Mouse (Mus musculus) monocyte, adult 5-6 weeks (primary cell): ENCODE results near the gene Galm. TPM values are rescaled to one million over a fixed set of nuclear protein-coding genes. Genes with fewer than 3 reads are reported as not detected.

ENCODE experiments used
- ATAC-seq: fragments of 153-309, 156-312 bp; replicated peaks from 2 replicates; pipeline ENCODE4 v1.8.0; 2017; ENCODE audit warnings: mild to moderate bottlenecking; ENCODE audit not compliant: low TSS enrichment, insufficient number of reproducible peaks, severe bottlenecking, poor library complexity, low FRiP score
- total RNA-seq: library from RNA; stranded (forward); fragments of 200-1000, 200-491, 200-594 nt; gene quantifications from 3 replicates; pipeline ENCODE4 v1.2.3, GENCODE M21; 2017

Gene Galm
- total RNA-seq, 1 experiment from 2014 or later = 2.7 TPM

DNA sequence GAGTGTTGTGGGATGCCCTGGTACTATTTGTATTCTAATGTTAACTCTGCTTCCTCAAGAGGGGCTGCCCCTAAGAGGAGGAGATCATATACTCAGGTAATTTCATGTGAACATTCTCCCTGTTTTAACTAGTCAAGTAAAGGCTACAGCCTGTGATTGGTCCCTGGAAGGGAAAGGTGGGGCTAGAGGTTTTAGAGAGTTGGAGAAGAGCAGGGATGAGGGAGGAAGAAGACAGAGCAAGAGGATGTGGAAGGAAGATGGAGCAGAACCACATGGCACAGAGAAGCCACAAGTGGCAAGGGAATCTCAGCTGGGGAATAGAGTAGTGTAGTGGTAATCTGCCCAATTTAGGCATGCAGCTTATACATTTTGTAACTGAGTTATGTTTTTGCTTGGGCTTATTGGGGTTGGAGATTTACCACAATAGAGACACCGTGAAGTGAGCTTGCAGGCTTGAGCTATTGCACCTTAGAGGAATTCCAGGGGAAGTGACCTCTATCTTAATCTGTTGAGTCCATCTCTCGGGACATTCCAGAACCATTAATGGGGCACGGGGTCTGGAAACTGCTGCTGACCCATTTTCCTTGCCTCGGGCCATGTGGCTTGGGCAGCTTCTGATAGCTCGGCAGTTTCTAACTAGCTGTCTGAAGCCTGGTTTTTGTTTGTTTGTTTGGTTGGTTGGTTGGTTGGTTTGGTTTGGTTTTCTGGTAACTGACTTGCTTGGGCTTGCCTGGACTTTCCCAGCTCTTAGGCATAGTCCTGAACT, 2.1 kb upstream of the Galm start:
- ATAC-seq = no peak

DNA sequence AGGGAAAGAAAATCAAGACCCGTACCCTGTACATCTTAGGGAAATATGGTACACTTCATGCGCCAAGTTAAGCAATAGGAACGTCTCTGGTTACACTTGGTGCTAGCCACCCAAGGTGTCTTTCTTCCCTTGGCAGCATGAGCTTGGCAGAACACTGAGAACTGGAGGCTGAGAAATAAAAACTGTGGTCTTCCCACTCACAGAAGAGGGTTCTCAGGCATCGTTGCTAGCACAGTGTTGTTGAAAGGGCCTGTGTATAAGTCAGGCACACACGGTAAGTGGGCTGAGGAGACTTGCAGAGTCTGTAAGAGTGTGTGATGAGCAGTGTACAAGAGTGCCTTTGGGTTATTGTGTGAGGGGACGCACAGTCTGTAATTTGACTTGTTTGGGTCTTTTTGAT, 1.1 kb upstream of the Galm start:
- no peak for ATAC-seq

DNA sequence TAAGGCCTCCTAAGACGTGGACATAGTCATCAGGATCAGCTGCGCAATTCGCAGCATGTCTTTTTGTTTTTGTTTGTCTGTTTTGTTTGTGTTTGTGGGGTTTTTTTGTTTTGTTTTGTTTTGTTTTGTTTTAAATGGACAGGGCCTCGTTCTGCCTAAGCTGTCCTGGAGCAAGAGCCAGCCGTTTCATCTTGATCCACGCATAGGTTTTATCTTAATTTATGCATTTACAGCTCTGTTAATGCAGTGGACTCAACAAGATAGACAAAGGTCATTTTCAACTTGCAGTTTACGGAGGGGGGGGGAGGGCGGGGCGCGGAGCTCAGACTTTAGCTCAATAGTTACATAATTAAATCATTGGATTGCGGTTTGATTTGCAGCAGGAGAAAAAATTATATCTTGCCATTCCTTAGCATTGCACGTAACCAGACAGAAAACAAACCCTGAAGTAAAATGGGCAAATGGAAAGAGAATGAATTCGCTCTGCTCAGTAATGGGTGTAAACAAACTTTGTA, 1.3 kb downstream of the Galm start:
- no peak for ATAC-seq

DNA sequence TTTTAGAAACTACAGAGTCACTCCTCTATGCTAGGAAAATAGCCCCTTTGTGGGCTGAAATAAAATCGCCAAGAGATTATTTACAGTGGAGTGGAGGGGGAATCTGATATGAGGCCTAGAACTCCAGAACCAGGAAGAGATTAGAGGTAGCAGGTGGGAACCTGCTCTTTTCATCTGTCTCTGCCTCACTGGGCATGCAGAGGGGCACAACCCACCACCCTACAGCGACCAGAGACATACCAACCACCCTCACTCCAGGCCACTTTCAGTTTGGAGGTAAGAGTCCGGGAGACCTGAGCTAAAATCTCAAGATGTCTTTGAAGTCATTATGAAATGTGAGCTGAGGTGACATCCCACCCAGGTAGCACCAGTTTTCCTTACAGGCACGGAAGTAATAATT, 2.1 kb downstream of the Galm start:
- no peak for ATAC-seq

DNA sequence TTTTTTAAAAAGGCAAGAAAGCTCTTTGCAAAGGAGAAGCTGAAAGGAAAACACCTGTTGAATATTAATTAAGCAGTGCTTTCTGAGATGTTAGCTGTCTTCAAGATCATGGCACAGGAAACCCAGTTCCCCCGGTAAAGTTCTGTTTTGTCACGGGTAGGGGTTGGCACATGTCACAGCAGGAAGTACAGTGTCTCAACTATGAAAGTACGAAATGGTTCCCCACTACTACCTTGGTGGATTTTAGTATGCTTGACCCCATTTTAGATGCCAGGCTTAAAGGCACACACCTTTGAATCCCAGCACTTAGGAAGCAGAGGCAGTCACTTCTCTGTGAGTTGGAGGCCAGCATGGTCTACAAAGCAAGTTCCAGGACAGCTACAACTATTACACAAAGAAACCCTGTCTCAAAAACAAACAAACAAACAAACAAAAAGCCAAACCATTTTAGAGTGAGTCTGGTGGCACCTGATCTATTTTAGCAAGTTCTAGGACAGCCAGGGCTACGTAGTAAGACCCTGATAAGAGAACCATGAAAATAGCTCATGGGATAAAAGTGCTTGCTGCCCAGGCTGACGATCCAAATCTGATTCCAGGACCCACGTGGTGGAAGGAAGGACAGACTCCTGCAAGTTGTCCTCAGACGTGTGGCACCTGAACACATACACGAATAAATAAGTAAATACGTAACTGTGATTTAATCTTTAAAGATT, 3.6 kb downstream of the Galm start:
- no peak for ATAC-seq

DNA sequence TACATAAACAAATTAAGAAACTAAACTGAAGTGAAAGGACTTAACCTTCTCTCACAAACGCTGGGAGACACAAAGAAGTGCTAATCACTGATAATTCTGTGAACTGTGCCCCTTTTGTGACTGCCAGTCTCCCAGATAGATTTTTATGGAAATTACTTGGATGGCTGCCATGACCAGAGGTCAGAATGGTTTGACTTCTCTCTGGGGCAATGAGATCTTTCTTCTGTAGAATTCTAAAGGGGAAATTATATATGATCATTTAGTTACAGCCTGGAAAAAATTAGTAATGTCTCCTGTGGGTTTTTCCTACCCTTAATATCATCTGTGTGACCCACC, 4.1 kb downstream of the Galm start:
- ATAC-seq = no peak

DNA sequence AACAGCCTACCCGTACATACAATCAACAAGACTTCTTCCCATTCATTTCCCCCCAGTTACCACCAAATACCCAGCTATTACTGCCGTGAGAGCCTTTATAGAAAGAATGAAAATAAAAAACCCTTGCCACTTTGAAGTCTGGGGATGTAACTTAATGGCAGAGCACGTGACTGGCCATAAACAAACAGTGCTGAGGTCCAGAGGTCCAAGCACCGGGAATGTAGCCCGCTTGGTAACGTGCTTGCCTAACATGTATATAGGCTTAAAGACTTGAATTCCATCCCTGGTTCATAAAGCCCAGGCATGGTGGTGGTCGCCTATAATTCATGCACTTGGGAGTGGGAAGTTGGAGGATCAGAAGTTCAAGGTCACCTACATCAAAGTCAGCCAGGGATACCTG, 4.6 kb downstream of the Galm start:
- ATAC-seq = no peak

DNA sequence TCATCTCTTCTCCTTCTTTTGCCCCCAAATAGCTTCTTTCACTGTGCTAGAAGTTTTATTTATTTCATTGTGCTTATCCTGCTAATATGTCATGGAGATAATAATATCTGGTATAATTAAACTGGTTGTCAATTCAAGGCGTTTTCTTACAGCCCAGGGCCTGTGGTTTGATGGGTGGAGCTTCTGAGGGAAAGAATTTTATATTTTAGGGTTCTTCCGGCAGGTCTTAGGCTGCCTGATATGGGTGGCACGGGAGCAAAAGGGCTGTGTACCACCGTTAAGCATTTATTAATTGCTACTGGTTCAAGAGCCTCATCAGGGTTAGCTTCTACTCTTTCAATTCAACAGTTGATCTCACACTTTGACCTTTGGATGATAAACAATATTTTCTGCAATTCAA, 5.2 kb downstream of the Galm start:
- ATAC-seq = no peak

DNA sequence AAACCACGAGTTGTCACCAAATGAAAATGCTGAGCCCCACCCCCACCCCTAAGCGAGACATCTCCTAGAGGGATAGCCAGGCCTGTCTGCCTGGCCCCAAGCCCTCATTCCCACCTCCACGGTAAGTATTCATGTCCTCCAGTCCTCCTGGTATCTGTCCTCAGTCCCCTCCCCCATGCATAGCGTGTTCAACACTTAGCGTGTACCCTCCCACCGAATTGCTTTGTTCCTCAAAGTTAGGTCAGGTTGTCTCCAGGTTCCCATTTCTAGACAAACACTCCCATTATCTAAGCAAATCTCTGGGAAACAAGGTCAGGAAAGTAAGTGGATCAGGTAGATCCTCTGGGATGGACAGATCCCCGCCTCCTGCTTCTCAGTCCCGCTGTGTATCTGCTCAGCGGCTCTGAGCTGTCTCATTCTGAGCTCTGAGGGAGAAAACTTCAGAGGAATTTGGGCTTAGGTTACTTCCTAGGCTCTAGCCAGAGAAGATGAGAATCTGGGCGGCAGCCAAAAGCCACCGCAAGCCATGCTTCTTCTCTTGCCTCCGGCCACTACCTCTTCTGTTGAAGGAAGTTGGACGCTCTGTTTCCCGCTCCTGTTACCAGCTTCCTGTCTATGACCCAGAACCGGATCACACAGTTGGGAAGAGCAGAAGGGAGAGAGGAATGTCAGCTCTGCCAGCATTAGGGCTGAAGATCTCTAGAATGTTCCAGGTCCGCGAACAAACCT, 11.3 kb downstream of the Galm start:
- ATAC-seq = peak; percentile 76

DNA sequence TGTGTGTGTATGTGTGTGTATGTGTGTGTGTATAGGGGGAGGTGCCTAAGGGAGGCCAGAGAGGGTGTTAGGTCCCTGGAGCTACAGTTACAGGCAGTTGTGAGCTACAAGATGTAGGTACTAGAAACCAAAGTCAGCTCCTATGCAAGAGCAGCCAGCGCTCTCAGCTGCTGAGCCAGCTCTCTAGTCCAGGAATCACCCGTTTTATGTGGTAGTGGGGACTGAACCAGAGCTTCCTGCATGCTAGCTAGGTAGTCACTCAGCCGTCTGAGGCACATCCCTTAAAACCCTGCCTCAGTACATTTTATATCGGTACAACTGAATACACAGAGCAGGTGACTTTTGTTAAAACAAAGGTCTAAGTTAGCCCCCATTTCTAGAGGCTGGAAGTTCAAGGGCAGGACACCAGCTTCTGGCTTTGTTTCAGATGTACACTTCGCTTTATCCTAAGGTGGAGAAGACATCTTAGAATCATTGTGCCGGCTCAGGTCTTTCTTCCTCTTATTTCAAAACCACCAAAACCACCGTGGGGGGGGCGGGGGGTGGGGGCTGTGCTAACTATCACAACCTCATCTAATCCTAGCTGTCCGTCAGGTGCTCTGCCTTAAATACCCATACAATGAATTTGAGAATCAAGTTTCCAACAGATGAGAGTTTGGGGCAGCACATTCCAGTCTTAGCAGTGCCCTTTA, 12.6 kb downstream of the Galm start:
- no peak for ATAC-seq

DNA sequence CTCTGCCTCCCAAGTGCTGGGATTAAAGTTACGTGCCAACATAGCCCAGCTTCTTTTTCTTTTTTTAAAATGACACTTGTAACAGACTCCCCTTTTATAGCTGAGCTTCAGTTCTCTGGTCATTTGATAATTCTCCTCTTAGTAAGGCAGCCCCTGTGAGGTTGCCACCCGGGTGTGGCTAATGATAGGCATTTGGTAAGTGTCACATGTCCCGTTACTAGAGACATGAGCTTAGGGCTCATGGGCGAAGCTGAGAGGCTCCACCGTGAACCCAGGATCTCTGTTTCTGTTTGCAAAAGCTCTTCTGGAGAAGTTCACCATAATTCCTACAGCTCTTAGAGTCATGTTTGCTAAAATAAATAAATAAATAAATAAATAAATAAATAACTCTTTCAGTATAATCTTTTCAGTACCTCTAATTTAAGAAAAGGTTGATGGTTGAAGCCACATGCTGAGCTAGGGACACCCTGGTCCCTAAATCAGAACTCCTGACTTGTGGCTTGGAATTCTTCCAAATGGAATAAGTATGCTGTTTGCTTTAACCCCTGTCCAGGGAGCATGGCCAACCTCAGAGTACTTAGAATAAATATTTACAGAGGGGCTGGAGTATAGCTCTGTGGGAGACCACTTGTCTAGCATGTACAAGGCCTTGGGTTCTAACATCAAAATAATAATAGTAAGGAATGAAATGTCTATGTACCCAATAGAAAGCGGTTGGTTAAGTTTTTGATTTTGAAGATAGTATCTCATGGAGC, 16.4 kb downstream of the Galm start:
- no peak for ATAC-seq

DNA sequence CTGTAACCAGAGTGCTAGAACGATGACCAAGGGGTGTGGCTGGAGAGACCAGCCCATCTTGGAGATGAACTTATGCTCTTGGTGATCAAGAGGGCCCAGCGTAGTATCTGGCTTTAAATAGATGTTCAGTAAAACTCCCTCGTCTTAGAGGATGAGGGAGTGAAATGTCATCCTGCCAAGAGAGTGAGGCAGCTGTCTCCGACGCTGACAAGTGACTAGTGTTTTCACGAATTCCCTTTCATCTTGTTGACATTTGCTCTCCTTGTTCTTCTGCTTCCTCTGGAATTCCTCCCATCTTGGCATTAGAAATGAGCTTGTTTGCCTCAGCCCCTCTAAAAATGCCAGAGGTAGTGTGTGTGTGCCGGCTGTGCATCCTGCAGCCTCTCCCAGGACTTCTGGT, 17.9 kb downstream of the Galm start:
- ATAC-seq = no peak

DNA sequence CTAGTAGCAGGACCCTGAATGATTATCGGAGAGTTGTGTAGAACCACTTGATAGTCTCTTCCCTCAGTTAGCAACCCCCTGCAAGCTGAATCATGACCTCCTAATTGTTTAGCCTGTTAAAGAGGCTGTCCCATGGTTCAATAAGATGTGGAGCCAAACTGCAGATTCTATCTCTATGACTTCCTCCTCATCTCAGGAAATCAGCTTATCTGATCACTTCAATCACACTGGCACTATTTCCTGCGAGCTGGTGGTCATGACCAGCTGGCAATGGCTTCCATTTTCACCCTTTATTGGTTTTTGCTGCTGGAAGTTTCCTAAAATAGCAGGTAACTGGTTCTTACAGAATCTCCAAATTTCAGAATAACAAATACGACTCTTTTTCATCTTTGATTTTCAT, 18.5 kb downstream of the Galm start:
- ATAC-seq = no peak

DNA sequence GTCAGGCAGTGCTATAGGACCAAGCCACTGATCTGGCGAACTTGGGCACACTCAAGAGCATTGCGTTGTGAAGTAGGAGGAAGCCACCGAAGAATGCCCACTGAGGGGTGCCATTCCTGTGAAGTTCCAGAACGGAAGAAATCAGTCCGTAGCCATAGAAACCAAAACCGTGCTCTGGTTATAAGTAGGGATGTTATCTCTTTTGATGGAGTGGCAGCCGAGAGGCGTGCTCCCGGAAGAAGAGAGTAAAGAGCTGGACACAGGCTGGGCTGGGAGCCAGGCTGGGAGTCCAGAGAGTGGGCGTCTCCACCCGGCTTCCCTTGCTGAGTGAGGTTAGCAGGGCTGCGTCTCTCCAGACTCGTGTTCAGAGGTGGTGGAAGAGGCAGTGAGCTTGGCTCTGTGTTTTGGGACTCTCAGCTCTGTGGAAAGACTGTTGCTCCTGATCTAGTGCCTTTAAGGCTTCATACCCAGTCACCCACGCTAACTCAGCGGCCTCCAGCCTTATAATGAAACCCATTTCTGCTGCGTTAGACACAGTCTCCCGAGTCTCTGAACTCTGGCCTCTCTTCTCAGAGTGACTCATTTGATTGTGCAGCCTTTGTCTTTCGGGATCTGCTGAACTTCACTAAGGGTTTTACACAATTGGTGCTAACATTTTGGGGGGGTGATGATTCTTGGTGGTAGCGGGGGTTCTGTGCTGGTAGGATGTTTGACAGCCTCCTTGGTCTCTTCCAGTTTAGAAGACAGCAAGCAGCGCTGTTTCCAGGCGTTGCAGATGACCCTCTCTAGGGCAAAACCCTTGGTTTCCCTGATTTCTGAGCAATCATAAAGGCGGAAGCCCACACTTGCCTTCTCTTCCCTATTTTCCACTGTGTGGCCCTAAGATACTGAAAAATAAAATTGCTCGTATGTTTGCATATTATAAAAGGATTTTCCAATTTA, 21.1 kb downstream of the Galm start:
- ATAC-seq = no peak

DNA sequence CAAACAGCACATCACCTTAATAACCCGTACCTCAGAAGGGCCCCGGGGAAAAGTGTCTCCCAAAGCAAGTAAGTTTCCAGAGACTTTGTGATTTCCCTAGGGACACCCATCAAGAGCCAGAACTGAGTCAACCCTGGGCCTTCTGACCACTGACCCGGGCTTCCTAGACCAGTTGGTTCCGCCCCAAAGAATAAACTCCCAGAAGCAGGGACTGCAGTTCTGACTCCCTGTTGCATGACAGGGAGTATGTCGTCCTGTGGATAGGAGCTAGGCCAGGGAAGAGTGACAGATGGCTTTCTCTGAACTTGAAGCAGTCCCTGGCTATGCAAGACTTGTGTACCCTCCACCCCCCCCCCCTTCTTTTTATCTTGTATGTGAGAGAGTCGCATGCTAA, 21.7 kb downstream of the Galm start:
- ATAC-seq = no peak

DNA sequence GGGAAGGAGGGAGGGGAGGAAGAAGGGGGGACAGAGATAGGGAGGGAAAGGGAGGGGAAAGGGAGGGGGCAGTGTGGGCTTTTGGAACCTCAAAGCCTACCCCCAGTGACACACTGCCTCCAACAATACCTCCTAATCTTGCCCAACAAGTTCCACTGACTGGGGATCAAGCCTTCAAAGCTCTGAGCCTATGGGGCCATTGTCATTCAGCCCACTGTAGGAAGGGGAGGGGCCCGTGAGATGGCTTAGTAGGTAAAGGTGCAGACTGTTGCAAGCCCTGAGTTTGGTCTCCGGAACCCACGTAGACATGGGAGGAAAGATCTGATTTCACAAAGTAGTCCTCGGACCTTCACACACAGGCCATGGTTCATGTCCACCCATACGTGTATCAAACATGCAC, 24.1 kb downstream of the Galm start:
- ATAC-seq = no peak

DNA sequence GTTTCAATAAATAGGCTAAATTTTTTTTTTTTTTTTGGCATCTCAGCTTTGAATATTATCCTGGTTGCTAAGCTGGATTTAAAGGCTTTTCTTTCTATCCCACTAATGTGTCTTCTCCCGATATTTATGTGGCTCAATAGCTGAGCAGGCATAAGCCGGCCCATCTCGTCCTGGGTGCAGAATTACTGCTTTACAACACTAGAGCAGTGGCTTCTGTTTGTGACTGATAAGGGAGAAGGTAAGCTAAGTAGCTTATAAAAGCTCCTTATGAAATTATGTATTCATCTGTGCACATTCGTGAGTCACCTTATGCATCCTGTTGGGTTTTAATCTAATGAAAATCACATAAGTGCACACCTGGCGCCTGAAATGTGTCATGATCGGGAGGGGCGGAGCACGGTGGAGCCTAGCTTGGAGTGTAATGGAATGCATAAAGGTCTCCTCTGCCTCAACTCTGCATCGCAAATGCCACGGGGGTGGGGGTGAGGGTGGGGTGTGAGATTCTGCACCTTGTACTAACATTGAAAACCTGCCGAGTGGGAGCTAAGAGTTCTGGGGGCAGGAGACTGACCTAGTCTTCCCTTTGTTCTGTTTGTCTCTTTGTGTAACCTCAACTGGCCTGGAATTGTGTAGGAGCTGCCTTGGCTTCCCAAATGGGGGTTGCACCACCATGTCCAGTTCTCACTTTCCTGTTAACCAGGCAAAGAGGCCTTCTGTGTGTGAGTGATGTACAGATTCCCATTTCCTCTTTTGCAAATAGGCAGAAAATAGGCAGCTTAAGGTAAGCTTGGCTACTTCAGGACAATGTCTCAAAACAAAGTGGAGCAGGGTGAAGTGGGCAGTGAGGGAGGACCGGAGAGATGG, 25.7 kb downstream of the Galm start:
- ATAC-seq = no peak
